Mouse (Mus musculus) liver, postnatal 0 days (tissue): ENCODE measurements around the gene Syde1. TPM values are rescaled to one million over a fixed set of nuclear protein-coding genes. Genes with fewer than 3 reads are reported as not detected.
"Not testable (repeated sequence)": the region's sequence is repeated elsewhere in the genome, so short reads cannot be mapped to it uniquely, and the experiment has no call there.

Source experiments
- ATAC-seq: fragments of 200-750 bp; cut with Nextera tagmentation; 2 replicates; pipeline ENCODE4 v1.8.0; 2017; ENCODE audit warnings: mild to moderate bottlenecking, moderate library complexity
- DNase-seq: peaks from one replicate; pipeline ENCODE4 v3.0.0-alpha.2; 2016
- H3K27ac ChIP-seq: fragments of 300-500 bp; sonication (generic); 2 replicates; pipeline ENCODE4 v1.5.1; 2014; ENCODE audit warnings: antibody characterized with exemption, moderate library complexity, mild to moderate bottlenecking, low read depth
- H3K27me3 ChIP-seq: fragments of 300-500 bp; sonication (generic); 2 replicates; pipeline ENCODE4 v1.6.1; 2014; ENCODE audit warnings: low read length, control low read depth, mixed read lengths; ENCODE audit not compliant: insufficient read depth
- H3K36me3 ChIP-seq: fragments of 300-500 bp; sonication (generic); replicated peaks from 2 replicates; pipeline ENCODE4 v1.6.1; 2014; ENCODE audit warnings: mild to moderate bottlenecking, control low read depth, low read length, moderate library complexity, mixed read lengths; ENCODE audit not compliant: insufficient read depth
- H3K4me1 ChIP-seq: fragments of 300-500 bp; sonication (generic); 2 replicates; pipeline ENCODE4 v1.6.1; 2014; ENCODE audit warnings: antibody characterized with exemption, mild to moderate bottlenecking, control low read depth; ENCODE audit not compliant: insufficient read depth
- H3K4me2 ChIP-seq: fragments of 300-500 bp; sonication (generic); 2 replicates; pipeline ENCODE4 v1.6.1; 2014; ENCODE audit warnings: low read depth, mild to moderate bottlenecking, low read length, moderate library complexity, mixed read lengths
- H3K4me3 ChIP-seq: fragments of 300-500 bp; sonication (generic); 2 replicates; pipeline ENCODE4 v1.5.1; 2014; ENCODE audit warnings: low read depth, low read length
- H3K9ac ChIP-seq: fragments of 300-500 bp; sonication (generic); replicated peaks from 2 replicates; pipeline ENCODE4 v1.6.1; 2014; ENCODE audit warnings: mild to moderate bottlenecking, moderate library complexity
- H3K9me3 ChIP-seq: fragments of 300-500 bp; sonication (generic); 2 replicates; pipeline ENCODE4 v1.6.1; 2016; ENCODE audit warnings: mild to moderate bottlenecking, control low read depth, low read length, mixed read lengths
- CTCF ChIP-seq: sonication (generic); IDR thresholded peaks from 2 replicates; pipeline ENCODE4 v1.5.1; 2016; ENCODE audit warnings: antibody characterized with exemption, low read depth
- EP300 ChIP-seq: IDR thresholded peaks from 2 replicates; pipeline ENCODE4 v1.6.1; 2016; ENCODE audit warnings: antibody characterized with exemption, low read depth, mild to moderate bottlenecking
- WGBS: fragments of 180-500 bp; shearing (Covaris S2); extraction: QIAGEN DNeasy Blood & Tissue Kit; methylation state at CpG from one replicate; pipeline ENCODE4 v1.1.7; 2014; ENCODE audit not compliant: insufficient replicate concordance; 5-methylcytosine and 5-hydroxymethylcytosine counted together
- polyA plus RNA-seq: library from polyadenylated mRNA; unstranded; fragments of >200 nt; fragmentation: Nextera tagmentation; extraction: Ambion mirVana; gene quantifications from 2 replicates; pipeline ENCODE4 v1.2.1, GENCODE M21; 2015

The Syde1 gene
- polyA plus RNA-seq = 1.5 TPM in 2 replicates

GRCm38 (mm10) chr10:78591406-78592328 is at the start of gene Syde1:
Gene Syde1 (minus strand): TSS chr10:78591964.
- Histone ChIP-seq H3K27ac (peak within 1 kb of the TSS; percentile 85), H3K9me3 (no peaks in the 10 kb centered on the region), H3K4me1 (peaks cover 6% of the 10 kb centered on the region; the same call in 1 of the 2 replicates), H3K4me2 (peak within 1 kb of the TSS; percentile 67), H3K4me3 (peak within 1 kb of the TSS; percentile 53), H3K27me3 (peaks cover 16% of the 10 kb centered on the region), H3K36me3 (no peaks in the 10 kb centered on the region), H3K9ac (peak within 1 kb of the TSS; percentile 66)
- TF ChIP-seq CTCF = no peak; the same call in 1 of the 2 replicates
- TF ChIP-seq EP300 = 0 out of 2 replicates have a peak, but pooled peaks have one; percentile 22
- 4% methylated on average over 46 of the region's 54 CpGs for WGBS
- DNase-seq (peak; percentile 64), ATAC-seq (peak; percentile 71)

- Histone ChIP-seq H3K36me3 (no peaks in the 10 kb centered on the region), H3K4me2 (no peak overlapping the region), H3K27ac (no peak overlapping the region), H3K9me3 (no peaks in the 10 kb centered on the region), H3K4me3 (no peak overlapping the region), H3K4me1 (no peaks in the 10 kb centered on the region), H3K9ac (no peak overlapping the region), H3K27me3 (peaks cover 3% of the 10 kb centered on the region; the same call in 1 of the 2 replicates)
- DNase-seq (peak; percentile 20), ATAC-seq (no peak)
- 11% methylated on average over 6 of the region's 6 CpGs for WGBS
- peak; percentile 67 for TF ChIP-seq CTCF
- no peak for TF ChIP-seq EP300
Observed at GRCm38 (mm10) chr10:78632311-78632710, 40.5 kb upstream of the Syde1 start.

GRCm38 (mm10) chr10:78630194-78630593 is 38.4 kb upstream of the Syde1 start:
- no peak for ATAC-seq
- no peak for TF ChIP-seq EP300
- TF ChIP-seq CTCF = no peak
- Histone ChIP-seq H3K36me3 (no peaks in the 10 kb centered on the region), H3K4me1 (no peaks in the 10 kb centered on the region), H3K9ac (no peak overlapping the region), H3K4me2 (no peak overlapping the region), H3K27me3 (peaks cover 3% of the 10 kb centered on the region; the same call in 1 of the 2 replicates), H3K27ac (no peak overlapping the region), H3K9me3 (no peaks in the 10 kb centered on the region), H3K4me3 (no peak overlapping the region)
- no peak for DNase-seq
- 76% methylated on average over 4 of the region's 4 CpGs for WGBS

- not testable (repeated sequence) for ATAC-seq, H3K4me3 ChIP-seq
- 65% methylated on average over 3 of the region's 3 CpGs for WGBS
Observed at GRCm38 (mm10) chr10:78623143-78623542, 31.4 kb upstream of the Syde1 start.

GRCm38 (mm10) chr10:78617974-78618373 is 26.2 kb upstream of the Syde1 start, which contains the start of gene Olfr1357:
Gene Olfr1357 (minus strand): TSS chr10:78618074.
- no peak for DNase-seq
- Histone ChIP-seq H3K9me3 (no peaks in the 10 kb centered on the region), H3K9ac (no peak within 1 kb of the TSS), H3K27ac (no peak within 1 kb of the TSS), H3K4me1 (no peaks in the 10 kb centered on the region), H3K4me2 (no peak within 1 kb of the TSS), H3K27me3 (no peaks in the 10 kb centered on the region), H3K4me3 (no peak within 1 kb of the TSS), H3K36me3 (no peaks in the 10 kb centered on the region)
- ATAC-seq = no peak
- 67% methylated on average over 1 of the region's 1 CpGs for WGBS
- no peak for TF ChIP-seq EP300

More at GRCm38 (mm10) chr10:78623143-78623542, 31.4 kb upstream of the Syde1 start:
- H3K9ac ChIP-seq, H3K4me1 ChIP-seq, H3K4me2 ChIP-seq, DNase-seq, H3K27ac ChIP-seq, H3K36me3 ChIP-seq, H3K9me3 ChIP-seq, H3K27me3 ChIP-seq: not testable (repeated sequence)

DNA sequence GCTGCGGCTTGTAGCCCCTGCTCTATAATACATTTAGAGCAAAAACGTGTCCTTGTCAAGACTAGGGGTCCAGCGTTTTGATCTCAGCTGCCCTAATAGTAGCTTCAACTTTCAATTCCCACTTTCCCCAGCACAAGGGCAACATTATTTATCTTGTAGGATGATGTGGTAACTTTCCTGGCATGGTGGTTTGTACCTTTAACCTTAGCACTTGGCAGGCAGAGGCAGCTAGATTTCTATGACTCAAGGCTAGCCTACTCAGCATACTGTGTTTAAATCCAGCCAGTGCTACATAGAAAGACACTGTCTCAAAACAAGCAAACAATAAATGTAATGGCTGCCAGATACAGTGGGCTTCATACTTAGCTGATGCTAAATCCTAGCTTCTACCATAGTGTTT is 15.8 kb upstream of the Syde1 start:
- no peak overlapping the region for H3K4me3 ChIP-seq
- H3K9ac ChIP-seq = no peak overlapping the region
- DNase-seq = no peak
- ATAC-seq = no peak
- no peak overlapping the region for H3K4me2 ChIP-seq
- peaks cover 9% of the 10 kb centered on the region; the same call in 1 of the 2 replicates for H3K27me3 ChIP-seq
- H3K9me3 ChIP-seq = no peaks in the 10 kb centered on the region
- WGBS = 62% methylated on average over 3 of the region's 3 CpGs
- TF ChIP-seq EP300 (no peak), CTCF (no peak)
- H3K36me3 ChIP-seq = no peaks in the 10 kb centered on the region
- H3K4me1 ChIP-seq = no peaks in the 10 kb centered on the region
- H3K27ac ChIP-seq = no peak overlapping the region
